Mouse (Mus musculus) lung, postnatal 0 days (tissue): ENCODE measurements at regions not wholly inside any gene's neighbourhood (a gene's known extent, or its start where the extent isn't known, plus 50 kb on each side); places are given as distances from the start of the nearest gene placed in this dataset.

Source experiments
- CTCF ChIP-seq: IDR thresholded peaks from 2 replicates; pipeline ENCODE4 v1.5.1; 2016; ENCODE audit warnings: antibody characterized with exemption, mild to moderate bottlenecking
- EP300 ChIP-seq: IDR thresholded peaks from 2 replicates; pipeline ENCODE4 v1.6.1; 2016; ENCODE audit warnings: antibody characterized with exemption, mild to moderate bottlenecking, control low read depth

DNA sequence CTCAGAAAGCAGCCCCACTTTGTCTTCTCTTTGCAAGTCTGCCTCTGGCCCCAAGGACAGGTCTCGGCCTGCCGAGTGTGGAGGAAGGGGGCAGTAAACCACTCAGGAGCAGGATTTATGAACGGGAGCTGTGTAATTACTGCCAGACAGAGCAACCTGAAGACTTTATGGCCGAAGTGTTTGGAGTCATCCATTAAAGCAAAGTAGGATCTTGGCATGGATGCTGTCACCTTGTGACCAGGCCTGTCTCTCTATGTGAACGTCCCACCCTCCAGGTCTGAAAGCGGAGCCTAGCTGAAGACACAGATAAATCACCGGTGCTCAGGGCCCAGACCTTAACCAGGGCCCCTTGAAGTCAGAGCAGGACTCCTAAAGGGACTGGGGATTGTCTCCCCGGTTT, 190.8 kb downstream of the Plpp3 start:
- TF ChIP-seq CTCF (no peak), EP300 (no peak)
